Mouse (Mus musculus) liver, adult 2 months (tissue): ENCODE data around the gene Pno1.

Experiments
- CTCF ChIP-seq: fragments of 200-500 bp; IDR thresholded peaks from 2 replicates; pipeline ENCODE4 v1.5.1; 2011; ENCODE audit warnings: low read depth, low read length, control low read depth
- POLR2A ChIP-seq: fragments of 200-500 bp; IDR thresholded peaks from 2 replicates; pipeline ENCODE4 v1.6.1; 2011; ENCODE audit warnings: low read length, control low read depth; ENCODE audit not compliant: insufficient read depth; ENCODE audit errors: extremely low read depth

- TF ChIP-seq CTCF = no peak
- TF ChIP-seq POLR2A = no peak
Measured at GRCm38 (mm10) chr11:17212903-17213509, 1.6 kb upstream of the Pno1 start.
